Mouse (Mus musculus) liver, embryonic 14.5 days (tissue): ENCODE data around the gene Pim2.

Experiments used
- CTCF ChIP-seq: IDR thresholded peaks from 2 replicates; pipeline ENCODE4 v1.5.1; 2016; ENCODE audit warnings: antibody characterized with exemption, low read depth, control low read depth
- EP300 ChIP-seq: IDR thresholded peaks from 2 replicates; pipeline ENCODE4 v1.6.1; 2016; ENCODE audit warnings: antibody characterized with exemption, low read depth

DNA sequence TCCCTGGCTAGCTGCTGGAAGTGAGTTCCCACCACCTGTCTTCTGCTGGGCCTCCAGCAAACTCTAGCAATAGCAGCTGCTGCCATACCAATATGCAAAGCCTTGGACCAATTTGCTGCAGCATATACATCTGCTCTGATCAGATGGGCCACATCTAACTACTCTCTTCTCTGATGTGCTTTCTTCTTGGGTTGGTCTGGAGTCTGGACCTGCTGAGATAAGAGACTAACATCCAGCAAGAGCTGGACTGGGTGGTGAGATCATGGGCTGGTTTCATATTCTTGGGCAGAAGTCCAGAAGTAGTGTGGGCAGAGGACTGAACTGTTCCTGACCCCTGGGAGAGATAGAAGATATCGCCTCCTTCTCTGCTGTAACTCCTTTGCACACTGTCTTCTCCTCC, 40.9 kb upstream of the Pim2 start:
- TF ChIP-seq CTCF (no peak), EP300 (peak; percentile 76)
